Mouse (Mus musculus): ENCODE measurements around the gene Tmem178b. TPM values are rescaled to one million over a fixed set of nuclear protein-coding genes. Genes with fewer than 3 reads are reported as not detected.

The Tmem178b gene
- polyA plus RNA-seq, 1 experiment from 2014 or later: 43.8 TPM

- H3K4me2 ChIP-seq (replicated peaks): no peak overlapping the region
- 64% methylated on average over 5 of the region's 5 CpGs for WGBS
- H3K9me3 ChIP-seq (ENCODE audit: control insufficient read depth, low read length): no peaks in the 10 kb centered on the region
- no peaks in the 10 kb centered on the region for H3K36me3 ChIP-seq (replicated peaks; ENCODE audit: control insufficient read depth, insufficient read depth)
- ATAC-seq (ENCODE audit: low FRiP score) (no peak), DNase-seq (ENCODE audit: low spot score) (no peak)
- H3K9ac ChIP-seq: no peak overlapping the region
- H3K4me3 ChIP-seq (replicated peaks; ENCODE audit: low read length): no peak overlapping the region
- no peaks in the 10 kb centered on the region for H3K4me1 ChIP-seq (replicated peaks; ENCODE audit: control insufficient read depth, insufficient read depth, low read length)
- no peaks in the 10 kb centered on the region for H3K27me3 ChIP-seq (ENCODE audit: control insufficient read depth, insufficient read depth, low read length)
- H3K27ac ChIP-seq: no peak overlapping the region
Observed at GRCm38 (mm10) chr6:39945670-39946440, 72.8 kb downstream of the Tmem178b start.

GRCm38 (mm10) chr6:39946601-39947000 is 73.5 kb downstream of the Tmem178b start:
- Histone ChIP-seq H3K4me1 (replicated peaks; ENCODE audit: control insufficient read depth, insufficient read depth, low read length) (no peaks in the 10 kb centered on the region), H3K9ac (no peak overlapping the region), H3K36me3 (replicated peaks; ENCODE audit: control insufficient read depth, insufficient read depth) (no peaks in the 10 kb centered on the region)

GRCm38 (mm10) chr6:39953951-39954350 is 80.9 kb downstream of the Tmem178b start:
- 90% methylated on average over 5 of the region's 5 CpGs for WGBS
- H3K27me3 ChIP-seq (ENCODE audit: control insufficient read depth, insufficient read depth, low read length): no peaks in the 10 kb centered on the region
- H3K36me3 ChIP-seq (replicated peaks; ENCODE audit: control insufficient read depth, insufficient read depth): no peaks in the 10 kb centered on the region
- no peak overlapping the region for H3K27ac ChIP-seq
- ATAC-seq (ENCODE audit: low FRiP score) (no peak), DNase-seq (ENCODE audit: low spot score) (no peak)
- H3K9me3 ChIP-seq (ENCODE audit: control insufficient read depth, low read length): no peaks in the 10 kb centered on the region
- no peak overlapping the region for H3K9ac ChIP-seq
- H3K4me2 ChIP-seq (replicated peaks): no peak overlapping the region
- no peaks in the 10 kb centered on the region for H3K4me1 ChIP-seq (replicated peaks; ENCODE audit: control insufficient read depth, insufficient read depth, low read length)
- no peak overlapping the region for H3K4me3 ChIP-seq (replicated peaks; ENCODE audit: low read length)

More at GRCm38 (mm10) chr6:39946601-39947000, 73.5 kb downstream of the Tmem178b start:
- DNase-seq (ENCODE audit: low spot score) (no peak), ATAC-seq (ENCODE audit: low FRiP score) (no peak)
- H3K27me3 ChIP-seq (ENCODE audit: control insufficient read depth, insufficient read depth, low read length): no peaks in the 10 kb centered on the region
- no peaks in the 10 kb centered on the region for H3K9me3 ChIP-seq (ENCODE audit: control insufficient read depth, low read length)
- 85% methylated on average over 4 of the region's 4 CpGs for WGBS
- no peak overlapping the region for H3K27ac ChIP-seq
- no peak overlapping the region for H3K4me2 ChIP-seq (replicated peaks)
- H3K4me3 ChIP-seq (replicated peaks; ENCODE audit: low read length): no peak overlapping the region

DNA sequence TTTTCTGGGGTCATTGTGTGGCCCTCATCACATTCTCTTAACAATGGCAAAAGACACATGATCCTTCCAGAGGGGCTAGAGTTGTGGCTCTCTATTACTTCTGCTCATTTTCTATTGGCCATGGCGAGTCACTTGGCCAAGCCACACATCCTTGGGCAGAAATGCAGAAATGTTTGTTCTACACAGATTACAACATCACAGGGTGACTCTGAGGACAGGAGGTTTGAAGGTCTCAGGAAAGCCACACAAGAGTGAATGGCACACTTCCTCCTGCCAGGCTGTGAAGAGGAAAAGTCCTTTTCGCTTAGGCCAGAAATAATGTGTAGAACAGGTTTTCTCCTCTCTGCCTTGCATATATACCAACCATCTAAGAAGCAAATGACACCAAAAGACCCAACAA is 82.1 kb downstream of the Tmem178b start:
- DNase-seq (ENCODE audit: low spot score): no peak
- Histone ChIP-seq H3K4me3 (replicated peaks; ENCODE audit: low read length) (no peak overlapping the region), H3K4me1 (replicated peaks; ENCODE audit: control insufficient read depth, insufficient read depth, low read length) (no peaks in the 10 kb centered on the region), H3K36me3 (replicated peaks; ENCODE audit: control insufficient read depth, insufficient read depth) (no peaks in the 10 kb centered on the region), H3K9ac (no peak overlapping the region), H3K4me2 (replicated peaks) (no peak overlapping the region), H3K27me3 (ENCODE audit: control insufficient read depth, insufficient read depth, low read length) (no peaks in the 10 kb centered on the region), H3K9me3 (ENCODE audit: control insufficient read depth, low read length) (no peaks in the 10 kb centered on the region), H3K27ac (no peak overlapping the region)
- WGBS: 92% methylated on average over 2 of the region's 2 CpGs
- no peak for ATAC-seq (ENCODE audit: low FRiP score)

GRCm38 (mm10) chr6:39964606-39965005 is 91.5 kb downstream of the Tmem178b start:
- H3K4me3 ChIP-seq (replicated peaks; ENCODE audit: low read length): no peak overlapping the region
- no peak overlapping the region for H3K9ac ChIP-seq
- 58% methylated on average over 4 of the region's 4 CpGs for WGBS
- no peaks in the 10 kb centered on the region for H3K9me3 ChIP-seq (ENCODE audit: control insufficient read depth, low read length)
- no peak for ATAC-seq (ENCODE audit: low FRiP score)
- 0 out of 2 replicates have a peak overlapping the region, but pooled peaks have one; percentile 47 for H3K27ac ChIP-seq
- DNase-seq (ENCODE audit: low spot score): no peak
- H3K4me1 ChIP-seq (replicated peaks; ENCODE audit: control insufficient read depth, insufficient read depth, low read length): peaks cover 4% of the 10 kb centered on the region
- no peak overlapping the region for H3K4me2 ChIP-seq (replicated peaks)
- H3K36me3 ChIP-seq (replicated peaks; ENCODE audit: control insufficient read depth, insufficient read depth): no peaks in the 10 kb centered on the region
- H3K27me3 ChIP-seq (ENCODE audit: control insufficient read depth, insufficient read depth, low read length): no peaks in the 10 kb centered on the region

- H3K9me3 ChIP-seq (ENCODE audit: control insufficient read depth, low read length): no peaks in the 10 kb centered on the region
- ATAC-seq (ENCODE audit: low FRiP score) (no peak), DNase-seq (ENCODE audit: low spot score) (no peak)
- no peaks in the 10 kb centered on the region for H3K4me1 ChIP-seq (replicated peaks; ENCODE audit: control insufficient read depth, insufficient read depth, low read length)
- no peaks in the 10 kb centered on the region for H3K27me3 ChIP-seq (ENCODE audit: control insufficient read depth, insufficient read depth, low read length)
- H3K4me2 ChIP-seq (replicated peaks): no peak overlapping the region
- no peak overlapping the region for H3K9ac ChIP-seq
- H3K36me3 ChIP-seq (replicated peaks; ENCODE audit: control insufficient read depth, insufficient read depth): no peaks in the 10 kb centered on the region
- no peak overlapping the region for H3K4me3 ChIP-seq (replicated peaks; ENCODE audit: low read length)
- H3K27ac ChIP-seq: no peak overlapping the region
Observed at GRCm38 (mm10) chr6:39970281-39970680, 97.2 kb downstream of the Tmem178b start.

DNA sequence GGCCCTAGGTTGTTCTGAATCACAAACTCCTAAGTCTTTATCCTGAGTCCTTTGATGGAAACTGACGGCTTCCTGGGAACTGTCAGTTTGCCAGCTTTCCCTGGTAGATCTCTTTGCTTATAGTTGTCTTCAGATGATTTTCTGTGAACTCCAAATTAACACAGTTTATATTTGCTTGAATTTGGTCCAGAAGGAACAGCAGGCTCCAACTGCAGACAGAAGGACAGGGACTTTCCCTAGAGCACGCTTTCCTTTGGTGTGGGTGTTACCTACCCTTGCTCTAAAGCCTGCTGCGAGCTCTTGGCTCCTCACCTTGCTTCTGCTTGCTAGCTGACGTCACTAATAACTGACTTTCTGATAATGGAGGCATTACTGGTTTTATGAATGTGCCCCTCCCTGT is 105.9 kb downstream of the Tmem178b start:
- 78% methylated on average over 4 of the region's 4 CpGs for WGBS
- ATAC-seq (ENCODE audit: low FRiP score): no peak
- Histone ChIP-seq H3K9me3 (ENCODE audit: control insufficient read depth, low read length) (no peaks in the 10 kb centered on the region), H3K36me3 (replicated peaks; ENCODE audit: control insufficient read depth, insufficient read depth) (no peaks in the 10 kb centered on the region), H3K4me3 (replicated peaks; ENCODE audit: low read length) (no peak overlapping the region), H3K27me3 (ENCODE audit: control insufficient read depth, insufficient read depth, low read length) (no peaks in the 10 kb centered on the region), H3K4me2 (replicated peaks) (no peak overlapping the region), H3K4me1 (replicated peaks; ENCODE audit: control insufficient read depth, insufficient read depth, low read length) (no peaks in the 10 kb centered on the region), H3K27ac (no peak overlapping the region), H3K9ac (no peak overlapping the region)
- no peak for DNase-seq (ENCODE audit: low spot score)

DNA sequence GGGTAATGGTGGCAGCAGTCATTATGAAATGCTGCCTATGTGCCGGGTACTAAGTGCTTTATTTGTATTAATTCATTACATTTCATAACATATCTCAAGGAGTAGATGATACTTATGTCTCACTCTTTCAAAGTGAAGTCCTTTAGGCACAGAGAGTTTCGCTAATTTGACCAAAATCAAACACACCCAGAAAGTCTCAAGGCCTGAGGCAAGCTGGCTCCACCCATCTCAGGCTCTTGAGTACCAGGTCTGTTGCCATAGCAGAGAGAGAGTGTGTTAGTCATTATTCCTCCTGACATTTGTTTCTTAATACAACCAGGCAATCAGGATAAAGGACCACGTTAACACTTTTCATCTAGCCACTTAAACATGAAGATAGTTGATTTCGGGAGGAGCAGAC is 117.7 kb downstream of the Tmem178b start:
- Histone ChIP-seq H3K27ac (no peak overlapping the region), H3K9ac (no peak overlapping the region), H3K27me3 (ENCODE audit: control insufficient read depth, insufficient read depth, low read length) (no peaks in the 10 kb centered on the region), H3K9me3 (ENCODE audit: control insufficient read depth, low read length) (no peaks in the 10 kb centered on the region), H3K36me3 (replicated peaks; ENCODE audit: control insufficient read depth, insufficient read depth) (no peaks in the 10 kb centered on the region), H3K4me3 (replicated peaks; ENCODE audit: low read length) (no peak overlapping the region), H3K4me2 (replicated peaks) (no peak overlapping the region), H3K4me1 (replicated peaks; ENCODE audit: control insufficient read depth, insufficient read depth, low read length) (peaks cover 20% of the 10 kb centered on the region)
- 63% methylated on average over 4 of the region's 4 CpGs for WGBS
- no peak for ATAC-seq (ENCODE audit: low FRiP score)
- DNase-seq (ENCODE audit: low spot score): no peak

- H3K4me3 ChIP-seq (replicated peaks; ENCODE audit: low read length): no peak overlapping the region
- ATAC-seq (ENCODE audit: low FRiP score) (peak; percentile 53; the same call in 1 of the 2 replicates), DNase-seq (ENCODE audit: low spot score) (no peak)
Observed at GRCm38 (mm10) chr6:39991922-39992321, 118.9 kb downstream of the Tmem178b start.

More at GRCm38 (mm10) chr6:39991922-39992321, 118.9 kb downstream of the Tmem178b start:
- Histone ChIP-seq H3K9ac (no peak overlapping the region), H3K27ac (no peak overlapping the region), H3K4me2 (replicated peaks) (no peak overlapping the region), H3K27me3 (ENCODE audit: control insufficient read depth, insufficient read depth, low read length) (no peaks in the 10 kb centered on the region), H3K4me1 (replicated peaks; ENCODE audit: control insufficient read depth, insufficient read depth, low read length) (peaks cover 18% of the 10 kb centered on the region), H3K36me3 (replicated peaks; ENCODE audit: control insufficient read depth, insufficient read depth) (no peaks in the 10 kb centered on the region), H3K9me3 (ENCODE audit: control insufficient read depth, low read length) (no peaks in the 10 kb centered on the region)
- WGBS: 32% methylated on average over 6 of the region's 6 CpGs

Data from hindbrain, embryonic 14.5 days (tissue).